Comparison of ENCODE assay signal across 17 mouse cellular contexts in genomic region chr1:138510566-138510965, GRCm38 (mm10).
DNase-seq lines count a peak whose midpoint lies in the region; ATAC-seq and TF ChIP-seq lines count a peak whose summit lies in the region.
"Had no signal": no experiment of that assay in that cellular context is flagged by ENCODE, and none has a peak within 500 bp of the region (broad histone marks: within the 10 kb centered on the region; RNA-seq: fewer than 3 reads in every experiment).

No protein-coding gene starts in this region.

- TF ChIP-seq CTCF in liver, embryonic 14.5 days (IDR thresholded peaks at IDR 0.05; ENCODE audit: low read depth): no peak

- H3K4me2 ChIP-seq in liver, embryonic 14.5 days (ENCODE audit: low read depth): no peak overlapping the region
- H3K4me2 ChIP-seq: limb, embryonic 13.5 days; neural tube, embryonic 13.5 days had no signal

- H3K36me3 ChIP-seq in liver, embryonic 14.5 days (replicated peaks; ENCODE audit: control insufficient read depth, insufficient read depth, low read depth): no peaks in the 10 kb centered on the region
- H3K36me3 ChIP-seq: limb, embryonic 13.5 days; midbrain, embryonic 10.5 days; neural tube, embryonic 13.5 days had no signal

- H3K4me1 ChIP-seq in liver, embryonic 14.5 days (replicated peaks; ENCODE audit: control insufficient read depth in 2 of 2, insufficient read depth in 2 of 2, low read length in 1 of 2): peaks cover 0 to 2% of the 10 kb centered on the region in 2 experiments; a peak in 1 of 4 replicates

- H3K27ac ChIP-seq in liver, embryonic 14.5 days: no peak overlapping the region
- H3K27ac ChIP-seq: limb, embryonic 13.5 days; neural tube, embryonic 13.5 days had no signal

- TF ChIP-seq EP300 in liver, embryonic 14.5 days (IDR thresholded peaks at IDR 0.05; ENCODE audit: low read depth): no peak

- peak; percentile 12 for DNase-seq in lung, postnatal 25 days (ENCODE audit: low spot score)
- DNase-seq in lung, postnatal 4 days: no peak
- DNase-seq in adrenal gland, postnatal 10 days: peak; percentile 60
- DNase-seq in liver, embryonic 14.5 days (ENCODE audit: low read depth in 3 of 3, low spot score in 3 of 3): no peak
- DNase-seq in layer of hippocampus, postnatal 36 days: no peak
- no peak for DNase-seq in right cerebral cortex, postnatal 14 days
- DNase-seq: cerebellum, postnatal 14 days; forebrain, postnatal 0 days; kidney, adult 9 months; retina, postnatal 1 day; spleen, adult 18-20 months had no signal

- H3K9me3 ChIP-seq in liver, embryonic 14.5 days (ENCODE audit: control insufficient read depth, low read length): no peaks in the 10 kb centered on the region
- H3K9me3 ChIP-seq: limb, embryonic 13.5 days; midbrain, embryonic 10.5 days; neural tube, embryonic 13.5 days had no signal

- no peak overlapping the region for H3K9ac ChIP-seq in liver, embryonic 14.5 days (replicated peaks)
- H3K9ac ChIP-seq: forebrain, postnatal 0 days; limb, embryonic 13.5 days; neural tube, embryonic 13.5 days had no signal

- ATAC-seq in liver, embryonic 14.5 days (ENCODE audit: insufficient read depth): peak; percentile 31; the same call in 1 of the 2 replicates
- ATAC-seq in activated CD4-positive, CD25-positive, alpha-beta regulatory T cell, adult 4 months: no peak
- ATAC-seq: forebrain, postnatal 0 days; hindbrain, embryonic 16.5 days; lung, postnatal 0 days had no signal

- no peaks in the 10 kb centered on the region for H3K27me3 ChIP-seq in liver, embryonic 14.5 days (ENCODE audit: control insufficient read depth, insufficient read depth, low read length)
- H3K27me3 ChIP-seq: limb, embryonic 13.5 days; neural tube, embryonic 13.5 days had no signal

- no peak overlapping the region for H3K4me3 ChIP-seq in liver, embryonic 14.5 days (ENCODE audit: insufficient read depth in 1 of 2, low read depth in 2 of 2, low read length in 2 of 2)
- H3K4me3 ChIP-seq: limb, embryonic 13.5 days; midbrain, embryonic 10.5 days; neural tube, embryonic 13.5 days had no signal

- WGBS in liver, embryonic 14.5 days (ENCODE audit: insufficient replicate concordance): 68% methylated on average over 4 of the region's 4 CpGs

Comparison
In these comparisons a context has a peak if more than half of its experiments do, and no peak if none do; other contexts are left out.
1. DNase-seq: peak in lung, postnatal 25 days (single experiment) and adrenal gland, postnatal 10 days (single experiment); none in lung, postnatal 4 days (0 of 2), liver, embryonic 14.5 days (0 of 3), layer of hippocampus, postnatal 36 days (0 of 2) and right cerebral cortex, postnatal 14 days (single experiment).